Mouse (Mus musculus): Measurements from ENCODE around the gene Foxf2. TPM values are rescaled to one million over a fixed set of nuclear protein-coding genes. Genes with fewer than 3 reads are reported as not detected.

Foxf2 gene
- total and polyA plus RNA-seq, 2 experiments from 2014 or later = 5.1 to 11.0 TPM

DNA sequence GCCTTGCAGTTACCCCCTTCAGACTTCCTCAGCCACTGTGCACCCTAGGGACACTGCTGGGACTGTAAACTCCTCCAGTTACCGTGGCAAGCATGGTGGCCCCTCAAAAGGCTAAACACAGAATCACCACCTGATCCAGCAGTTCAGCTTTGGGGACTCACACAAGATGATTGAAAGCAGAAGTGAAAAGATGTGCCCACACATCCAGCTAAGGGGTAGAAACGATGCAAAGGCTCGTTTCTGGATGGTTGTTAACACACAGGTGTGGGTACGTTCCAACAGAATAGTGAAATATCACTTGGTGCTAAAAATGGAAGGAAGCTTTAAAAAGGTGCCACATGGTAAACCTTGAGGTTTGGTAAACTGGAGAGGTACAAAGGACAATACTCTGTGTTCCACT lies 32.6 kb downstream of the Foxf2 start:
- no peak overlapping the region for H3K9ac ChIP-seq (replicated peaks; ENCODE audit: low read length, poor library complexity, severe bottlenecking)
- no peaks in the 10 kb centered on the region for H3K27me3 ChIP-seq (ENCODE audit: insufficient read depth, low read length)
- no peak overlapping the region for H3K27ac ChIP-seq (ENCODE audit: low read depth, low read length)
- H3K9me3 ChIP-seq (ENCODE audit: low read length) = no peaks in the 10 kb centered on the region
- no peaks in the 10 kb centered on the region for H3K36me3 ChIP-seq (ENCODE audit: insufficient read depth, low read length)
- no peak overlapping the region for H3K4me2 ChIP-seq (ENCODE audit: low read depth, low read length, poor library complexity, severe bottlenecking)
- no peaks in the 10 kb centered on the region for H3K4me1 ChIP-seq (ENCODE audit: insufficient read depth, low read length)
- ATAC-seq (ENCODE audit: low FRiP score) (no peak), DNase-seq (ENCODE audit: low spot score) (no peak)
- 90% methylated on average over 4 of the region's 4 CpGs for WGBS
- no peak for TF ChIP-seq CTCF (IDR thresholded peaks at IDR 0.05)
- H3K4me3 ChIP-seq (ENCODE audit: low read depth, low read length) = no peak overlapping the region

GRCm38 (mm10) chr13:31658963-31659362 lies 33.3 kb downstream of the Foxf2 start:
- Histone ChIP-seq H3K27me3 (ENCODE audit: insufficient read depth, low read length) (no peaks in the 10 kb centered on the region), H3K4me1 (ENCODE audit: insufficient read depth, low read length) (no peaks in the 10 kb centered on the region), H3K36me3 (ENCODE audit: insufficient read depth, low read length) (no peaks in the 10 kb centered on the region), H3K27ac (ENCODE audit: low read depth, low read length) (no peak overlapping the region), H3K4me2 (ENCODE audit: low read depth, low read length, poor library complexity, severe bottlenecking) (no peak overlapping the region), H3K9ac (replicated peaks; ENCODE audit: low read length, poor library complexity, severe bottlenecking) (no peak overlapping the region), H3K4me3 (ENCODE audit: low read depth, low read length) (no peak overlapping the region), H3K9me3 (ENCODE audit: low read length) (no peaks in the 10 kb centered on the region)
- ATAC-seq (ENCODE audit: low FRiP score) (peak; percentile 69; the same call in 1 of the 2 replicates), DNase-seq (ENCODE audit: low spot score) (peak; percentile 86)
- WGBS = 9% methylated on average over 3 of the region's 3 CpGs
- TF ChIP-seq CTCF (IDR thresholded peaks at IDR 0.05) = peak; percentile 83

GRCm38 (mm10) chr13:31661211-31661610 lies 35.6 kb downstream of the Foxf2 start:
- Histone ChIP-seq H3K4me1 (ENCODE audit: insufficient read depth, low read length) (no peaks in the 10 kb centered on the region), H3K27me3 (ENCODE audit: insufficient read depth, low read length) (no peaks in the 10 kb centered on the region), H3K4me2 (ENCODE audit: low read depth, low read length, poor library complexity, severe bottlenecking) (no peak overlapping the region), H3K9ac (replicated peaks; ENCODE audit: low read length, poor library complexity, severe bottlenecking) (no peak overlapping the region), H3K9me3 (ENCODE audit: low read length) (no peaks in the 10 kb centered on the region), H3K4me3 (ENCODE audit: low read depth, low read length) (no peak overlapping the region), H3K27ac (ENCODE audit: low read depth, low read length) (no peak overlapping the region), H3K36me3 (ENCODE audit: insufficient read depth, low read length) (no peaks in the 10 kb centered on the region)
- no peak for ATAC-seq (ENCODE audit: low FRiP score)
- no peak for TF ChIP-seq CTCF (IDR thresholded peaks at IDR 0.05)
- DNase-seq (ENCODE audit: low spot score) = no peak
- WGBS = 57% methylated on average over 6 of the region's 6 CpGs

DNA sequence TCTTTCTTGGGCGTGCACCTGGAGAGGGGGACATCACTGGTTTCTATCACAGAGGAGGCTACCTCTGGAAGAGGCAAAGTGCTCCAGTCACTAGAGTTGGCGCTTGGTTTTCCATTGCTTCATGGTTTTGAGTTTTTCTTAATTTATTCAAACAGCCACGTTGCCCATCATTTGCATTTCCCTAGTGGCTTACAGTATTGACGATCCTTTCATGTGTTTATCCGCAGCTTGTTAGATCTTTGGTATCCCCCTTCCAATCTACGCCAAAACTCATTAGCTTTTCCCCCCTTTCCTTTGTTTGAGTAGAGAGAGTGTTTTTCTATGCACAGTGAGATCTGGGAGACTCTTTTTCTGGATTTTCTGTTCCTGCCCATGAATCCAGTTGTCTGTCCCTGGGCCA lies 39.8 kb downstream of the Foxf2 start:
- TF ChIP-seq CTCF (IDR thresholded peaks at IDR 0.05) = no peak
- ATAC-seq (ENCODE audit: low FRiP score) (no peak), DNase-seq (ENCODE audit: low spot score) (no peak)
- Histone ChIP-seq H3K36me3 (ENCODE audit: insufficient read depth, low read length) (no peaks in the 10 kb centered on the region), H3K4me2 (ENCODE audit: low read depth, low read length, poor library complexity, severe bottlenecking) (no peak overlapping the region), H3K4me1 (ENCODE audit: insufficient read depth, low read length) (no peaks in the 10 kb centered on the region), H3K4me3 (ENCODE audit: low read depth, low read length) (no peak overlapping the region), H3K9ac (replicated peaks; ENCODE audit: low read length, poor library complexity, severe bottlenecking) (no peak overlapping the region), H3K9me3 (ENCODE audit: low read length) (no peaks in the 10 kb centered on the region), H3K27ac (ENCODE audit: low read depth, low read length) (no peak overlapping the region), H3K27me3 (ENCODE audit: insufficient read depth, low read length) (no peaks in the 10 kb centered on the region)
- WGBS = 44% methylated on average over 6 of the region's 6 CpGs

- peak; percentile 44 for DNase-seq (ENCODE audit: low spot score)
- WGBS = 67% methylated on average over 6 of the region's 6 CpGs
- no peak for ATAC-seq (ENCODE audit: low FRiP score)
Measured at GRCm38 (mm10) chr13:31667919-31668524, 42.4 kb downstream of the Foxf2 start.

GRCm38 (mm10) chr13:31672093-31672492 lies 46.5 kb downstream of the Foxf2 start:
- Histone ChIP-seq H3K9me3 (ENCODE audit: low read length) (no peaks in the 10 kb centered on the region), H3K27ac (ENCODE audit: low read depth, low read length) (no peak overlapping the region), H3K4me3 (ENCODE audit: low read depth, low read length) (no peak overlapping the region), H3K36me3 (ENCODE audit: insufficient read depth, low read length) (no peaks in the 10 kb centered on the region), H3K27me3 (ENCODE audit: insufficient read depth, low read length) (no peaks in the 10 kb centered on the region), H3K9ac (replicated peaks; ENCODE audit: low read length, poor library complexity, severe bottlenecking) (no peak overlapping the region), H3K4me2 (ENCODE audit: low read depth, low read length, poor library complexity, severe bottlenecking) (no peak overlapping the region), H3K4me1 (ENCODE audit: insufficient read depth, low read length) (no peaks in the 10 kb centered on the region)
- DNase-seq (ENCODE audit: low spot score) (peak; percentile 32), ATAC-seq (ENCODE audit: low FRiP score) (peak; percentile 77; the same call in 1 of the 2 replicates)
- TF ChIP-seq CTCF (IDR thresholded peaks at IDR 0.05) = no peak
- 73% methylated on average over 3 of the region's 3 CpGs for WGBS

More at GRCm38 (mm10) chr13:31667919-31668524, 42.4 kb downstream of the Foxf2 start:
- no peak for TF ChIP-seq CTCF (IDR thresholded peaks at IDR 0.05)
- H3K4me1 ChIP-seq (ENCODE audit: insufficient read depth, low read length) = no peaks in the 10 kb centered on the region
- no peak overlapping the region for H3K27ac ChIP-seq (ENCODE audit: low read depth, low read length)
- H3K36me3 ChIP-seq (ENCODE audit: insufficient read depth, low read length) = no peaks in the 10 kb centered on the region
- no peak overlapping the region for H3K4me2 ChIP-seq (ENCODE audit: low read depth, low read length, poor library complexity, severe bottlenecking)
- H3K9ac ChIP-seq (replicated peaks; ENCODE audit: low read length, poor library complexity, severe bottlenecking) = no peak overlapping the region
- H3K9me3 ChIP-seq (ENCODE audit: low read length) = no peaks in the 10 kb centered on the region
- no peak overlapping the region for H3K4me3 ChIP-seq (ENCODE audit: low read depth, low read length)
- no peaks in the 10 kb centered on the region for H3K27me3 ChIP-seq (ENCODE audit: insufficient read depth, low read length)

Small RNAs within 50 kb of the gene (microRNA-seq; reads per million reads assigned to microRNA genes)
- not detected for gene Gm27516 (ENCODE audit: borderline number of aligned reads)

Other genes with a start within 250 kb of the Foxf2 start
- 4.9 and 5.3 TPM in 2 replicates for gene Foxq1, start 69.7 kb upstream of the Foxf2 start, total RNA-seq (2014; rRNA removed)
- gene Foxq1, start 69.7 kb upstream of the Foxf2 start, polyA plus RNA-seq (2015; fragmentation: Nextera tagmentation; extraction: Ambion mirVana) = 1.7 and 1.9 TPM in 2 replicates
- gene A530084C06Rik, start 66.5 kb upstream of the Foxf2 start, total RNA-seq (2014; rRNA removed) = 0.90 and 0.99 TPM in 2 replicates
- gene A530084C06Rik, start 66.5 kb upstream of the Foxf2 start, polyA plus RNA-seq (2015; fragmentation: Nextera tagmentation; extraction: Ambion mirVana) = not detected in 2 replicates
- gene Foxc1, start 180.8 kb downstream of the Foxf2 start, total RNA-seq (2014; rRNA removed) = 12.6 and 17.1 TPM in 2 replicates
- gene Foxc1, start 180.8 kb downstream of the Foxf2 start, polyA plus RNA-seq (2015; fragmentation: Nextera tagmentation; extraction: Ambion mirVana) = 1.8 and 2.2 TPM in 2 replicates